Mouse (Mus musculus) mature B cell (primary cell): ENCODE data around the gene Pafah1b2.

Experiments used
- in situ Hi-C: fragments of 300-500 bp; cut with MboI; formaldehyde crosslinking; loops from 2 replicates; pipeline ENCODE4 v1.14.3; 2019

Gene Pafah1b2

GRCm38 (mm10) chr9:46012091-46013008, at the start of gene Pafah1b2, which contains the start of gene Sik3:
Gene Pafah1b2 (minus strand): TSS chr9:46012690.
Gene Sik3 (plus strand): TSS chr9:46012820.
- in situ Hi-C loops = no loop called here

DNA sequence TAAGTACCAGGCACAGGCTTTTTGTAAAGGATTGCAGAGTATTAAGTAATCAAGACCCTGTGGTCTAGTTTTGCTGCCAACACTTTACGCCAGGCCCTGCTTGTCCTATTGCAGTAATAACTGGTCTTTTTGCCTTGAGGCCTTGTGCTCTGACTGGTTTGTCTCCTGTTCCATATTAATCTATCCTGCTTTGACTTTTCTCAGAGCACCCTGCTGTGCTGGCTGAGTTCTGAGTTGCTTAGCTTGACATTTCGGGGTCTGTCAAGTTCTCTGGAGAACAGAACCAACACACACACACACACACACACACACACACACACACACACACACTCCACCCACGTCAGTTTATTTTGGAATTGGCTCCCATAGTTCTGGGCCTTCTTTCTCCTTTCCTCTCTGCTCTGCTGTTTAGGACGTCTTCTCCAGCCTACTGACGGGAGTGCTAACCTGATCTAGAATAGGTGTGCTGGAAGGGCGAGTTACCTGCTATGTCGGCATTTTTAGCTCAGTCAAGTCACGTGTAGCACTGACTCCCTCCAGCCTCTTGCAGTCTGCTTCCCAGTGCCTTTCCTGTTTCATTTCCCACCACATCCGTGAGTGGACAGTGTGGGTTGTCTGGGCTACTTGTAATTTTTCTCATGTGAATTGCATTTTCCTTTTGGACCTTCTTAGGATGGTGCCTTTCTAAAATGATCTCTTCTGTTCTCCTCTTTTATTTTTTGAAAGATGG, 49.4 kb upstream of the Pafah1b2 start:
- in situ Hi-C loops = no loop called here

GRCm38 (mm10) chr9:46060249-46060648, 47.8 kb upstream of the Pafah1b2 start:
- in situ Hi-C loops = no loop called here

GRCm38 (mm10) chr9:46058065-46058464, 45.6 kb upstream of the Pafah1b2 start:
- in situ Hi-C loops = no loop called here

DNA sequence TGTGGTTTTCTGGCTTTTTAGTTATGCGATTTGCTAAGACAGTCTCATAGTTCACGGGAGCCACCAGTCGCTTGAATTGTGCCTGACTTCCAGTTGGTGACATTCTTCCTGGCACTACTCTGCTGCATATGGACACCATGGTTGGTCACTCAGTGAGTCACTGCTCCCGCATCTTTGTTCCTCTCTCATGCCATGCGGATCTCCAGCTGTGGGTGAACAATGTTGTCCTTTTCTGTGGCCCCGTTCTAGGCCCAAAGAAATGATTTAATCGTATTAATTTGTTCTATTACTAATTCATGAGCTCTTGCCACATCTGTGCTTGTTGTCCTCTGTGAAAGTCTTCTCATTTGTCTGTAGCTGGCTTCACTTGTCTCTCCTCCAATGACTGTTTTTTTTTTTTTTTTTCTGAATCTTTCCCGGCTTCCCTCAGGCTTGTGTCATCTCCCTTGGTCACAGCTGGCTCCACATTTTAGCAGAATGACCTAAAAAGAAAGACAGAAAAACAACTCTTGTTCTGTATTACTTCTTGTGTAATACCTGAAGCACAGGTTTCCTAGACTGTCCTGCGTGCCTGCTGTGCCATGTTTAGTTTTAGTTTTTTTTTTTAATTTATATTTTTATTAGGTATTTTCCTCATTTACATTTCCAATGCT, 40.6 kb upstream of the Pafah1b2 start:
- in situ Hi-C loops = no loop called here

DNA sequence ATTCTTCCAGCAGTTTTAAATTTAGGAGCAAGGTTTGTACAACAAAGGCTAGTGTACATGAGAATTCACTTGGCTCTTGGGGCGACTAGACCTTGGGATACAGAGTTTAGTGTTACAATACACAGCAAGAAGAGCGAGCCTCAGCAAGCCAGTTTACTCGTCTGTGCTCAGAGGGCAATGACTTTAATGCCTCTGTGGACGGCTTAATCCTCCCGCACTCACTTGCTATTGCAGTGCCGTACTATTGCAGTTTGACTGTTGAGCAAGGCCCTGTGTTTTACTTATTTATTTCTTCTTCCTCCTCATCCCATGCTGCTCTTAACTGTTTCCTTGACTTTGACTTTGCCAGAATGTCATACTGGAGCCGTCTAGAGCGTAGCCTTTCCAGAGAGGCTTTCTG, 37.7 kb upstream of the Pafah1b2 start:
- in situ Hi-C loops = no loop called here

- in situ Hi-C loops = no loop called here
These were observed 37.0 kb upstream of the Pafah1b2 start for GRCm38 (mm10) chr9:46049525-46049924.

DNA sequence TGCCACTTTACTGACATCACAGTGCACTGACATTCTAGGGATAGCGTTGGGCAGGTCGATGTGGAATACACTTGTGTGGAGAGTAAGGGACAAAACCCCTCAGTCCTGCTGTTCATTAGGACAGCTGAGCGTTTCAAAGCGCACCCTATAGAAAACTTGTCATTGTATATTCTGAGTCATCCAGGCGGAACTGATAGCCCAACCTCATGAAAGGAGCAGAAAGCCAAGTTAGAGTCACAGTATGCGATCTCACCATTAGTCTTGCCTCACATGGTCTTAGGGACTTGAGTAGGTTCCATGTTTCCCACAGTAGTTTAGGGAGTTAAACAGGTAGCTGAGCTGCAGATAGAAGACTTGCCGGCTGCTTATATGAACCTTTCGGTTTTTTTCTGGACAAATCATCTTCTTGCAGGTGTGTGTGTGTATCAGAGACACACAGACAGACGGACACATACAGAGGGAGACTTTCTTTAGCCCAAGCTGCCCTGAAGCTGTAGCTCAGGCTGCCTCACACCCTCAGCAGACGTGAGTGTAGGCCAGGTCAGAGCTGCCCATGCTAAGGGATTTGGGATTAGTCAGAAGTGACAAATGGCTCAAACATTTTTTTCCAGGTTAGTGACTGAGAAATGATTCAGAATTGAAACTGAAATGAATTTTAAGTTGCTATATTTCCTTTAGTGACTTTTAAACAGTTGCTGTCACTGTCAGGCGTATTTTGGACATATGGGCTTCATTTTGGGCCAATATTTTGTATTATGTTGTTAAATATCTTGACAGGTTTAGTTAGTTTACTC, 34.4 kb upstream of the Pafah1b2 start:
- in situ Hi-C loops = no loop called here

DNA sequence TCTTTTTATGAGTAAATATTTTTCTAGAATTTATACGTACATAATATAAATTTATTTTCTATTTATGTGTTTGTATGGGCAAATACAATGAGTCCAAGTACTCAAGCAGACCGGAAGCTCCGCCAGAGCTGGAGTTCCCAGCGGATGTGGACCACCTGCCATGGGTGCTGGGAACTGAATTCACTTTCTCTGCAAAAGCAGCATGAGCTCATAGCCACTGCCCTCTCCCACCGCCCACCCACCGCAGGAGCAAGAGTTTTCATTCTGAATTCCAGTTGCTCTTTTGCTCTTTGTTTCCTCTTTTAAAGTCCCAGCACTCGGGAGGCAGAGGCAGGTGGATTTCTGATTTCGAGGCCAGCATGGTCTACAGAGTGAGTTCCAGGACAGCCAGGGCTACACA, 31.1 kb upstream of the Pafah1b2 start:
- in situ Hi-C loops = no loop called here

DNA sequence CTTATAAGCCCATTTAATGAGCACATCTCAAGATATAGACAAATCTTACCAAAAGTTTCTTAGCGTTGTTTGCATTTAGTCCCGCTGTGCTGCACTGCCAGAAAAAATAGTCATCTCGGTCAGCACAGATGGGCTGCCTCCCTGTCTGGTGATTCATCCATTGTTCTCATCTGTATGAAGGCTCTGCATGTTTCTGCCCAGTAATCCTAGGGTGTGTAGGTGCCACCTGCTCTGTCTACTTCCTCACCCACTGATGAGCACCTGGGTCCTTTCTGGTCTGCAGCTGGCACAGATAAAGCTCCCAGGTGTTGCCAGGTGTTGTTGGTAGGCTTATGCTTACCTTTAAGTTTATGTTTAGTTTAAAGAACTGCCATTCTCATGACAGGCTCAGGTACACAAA, 29.9 kb upstream of the Pafah1b2 start:
- in situ Hi-C loops = no loop called here

- in situ Hi-C loops = no loop called here
These were observed 28.7 kb upstream of the Pafah1b2 start for GRCm38 (mm10) chr9:46041186-46041585.

DNA sequence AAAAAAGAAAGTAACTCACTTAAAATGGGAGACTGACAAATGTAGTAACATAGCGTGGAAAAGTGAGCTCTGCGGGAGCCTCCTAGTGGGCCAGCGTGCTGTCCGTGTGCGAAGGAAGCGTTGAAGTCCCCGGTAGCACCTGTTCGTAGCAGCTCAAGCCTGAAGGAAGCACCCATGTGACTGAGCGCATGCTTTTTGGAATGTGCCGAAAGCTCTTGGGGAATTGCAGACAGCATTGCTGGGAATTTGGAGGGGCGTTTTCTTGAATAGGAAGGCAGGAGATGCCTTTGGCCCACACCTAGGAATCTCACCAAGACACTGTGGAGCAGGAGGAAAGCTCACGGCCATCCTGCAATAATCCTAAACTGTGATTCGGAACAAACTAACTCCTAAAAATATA, 26.3 kb upstream of the Pafah1b2 start:
- in situ Hi-C loops = no loop called here

DNA sequence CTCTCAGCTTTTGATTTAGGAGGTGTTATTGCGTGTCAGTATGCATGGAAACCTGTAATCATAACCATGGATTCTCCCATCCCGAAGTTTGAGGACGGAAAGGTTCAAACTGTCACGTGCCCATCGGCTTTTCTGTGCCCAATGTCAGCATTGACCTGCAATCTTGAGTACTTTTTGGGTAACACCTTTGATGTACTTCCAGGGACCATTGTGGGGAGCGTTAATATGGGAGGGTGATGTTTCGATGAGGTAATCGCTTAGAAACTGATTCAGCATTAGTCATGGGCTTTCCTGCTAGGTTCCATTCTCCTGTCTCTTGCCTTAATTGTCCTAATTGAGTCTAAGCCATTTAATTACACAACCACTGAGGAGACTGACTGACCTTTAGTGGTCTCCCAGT, 24.4 kb upstream of the Pafah1b2 start:
- in situ Hi-C loops = no loop called here

DNA sequence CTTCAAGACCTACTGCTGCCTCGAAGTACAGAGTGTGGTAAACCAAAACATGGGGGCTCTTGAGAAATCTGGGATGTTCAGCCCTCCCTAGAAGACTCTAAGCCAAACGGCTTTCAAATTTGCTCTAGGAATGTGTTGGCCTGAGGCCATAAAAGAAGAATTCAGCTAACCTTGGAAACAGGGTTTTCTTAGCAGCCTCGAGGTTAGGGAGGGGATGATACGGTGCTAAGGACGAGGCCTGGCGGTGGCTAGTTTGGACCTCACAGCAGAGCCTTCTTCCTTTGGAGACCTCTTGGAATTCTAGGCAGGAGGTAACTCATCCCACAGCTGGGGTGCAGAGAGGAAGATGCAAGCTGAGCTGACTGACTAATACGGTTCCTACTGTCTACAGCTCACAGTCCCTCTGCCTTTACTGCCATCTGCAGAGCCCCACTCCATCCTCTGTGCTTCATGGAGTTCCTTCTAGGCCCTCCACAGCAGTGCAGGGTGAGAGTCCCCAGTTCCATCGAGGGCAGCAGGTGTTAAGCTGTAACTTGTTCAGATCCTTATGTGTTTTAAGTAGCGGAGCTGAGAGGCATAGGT, 22.9 kb upstream of the Pafah1b2 start:
- in situ Hi-C loops = no loop called here

- in situ Hi-C loops = no loop called here
These were observed 21.4 kb upstream of the Pafah1b2 start for GRCm38 (mm10) chr9:46033862-46034261.

DNA sequence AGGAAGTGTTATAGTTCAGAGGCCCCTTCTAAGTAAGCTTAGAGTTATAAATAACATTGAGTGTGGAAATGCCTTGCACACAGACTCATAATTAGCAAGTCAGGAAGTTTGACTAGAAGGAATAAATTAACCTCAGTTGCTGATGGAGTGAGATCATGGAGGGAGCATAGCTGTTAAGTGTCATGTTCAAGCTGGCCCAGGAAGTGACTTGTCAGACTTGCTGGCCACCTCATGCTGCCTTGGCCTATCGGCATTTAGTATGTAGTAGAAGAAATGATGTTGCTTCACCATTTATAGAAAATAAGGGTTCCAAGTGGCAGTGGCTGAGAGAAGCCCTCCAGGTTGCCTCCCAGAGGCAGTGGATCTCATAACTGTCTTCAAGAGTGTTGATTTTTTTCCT, 20.6 kb upstream of the Pafah1b2 start:
- in situ Hi-C loops = no loop called here

GRCm38 (mm10) chr9:46032190-46032589, 19.7 kb upstream of the Pafah1b2 start:
- in situ Hi-C loops = no loop called here

- in situ Hi-C loops = no loop called here
These were observed 18.5 kb upstream of the Pafah1b2 start for GRCm38 (mm10) chr9:46030968-46031367.

DNA sequence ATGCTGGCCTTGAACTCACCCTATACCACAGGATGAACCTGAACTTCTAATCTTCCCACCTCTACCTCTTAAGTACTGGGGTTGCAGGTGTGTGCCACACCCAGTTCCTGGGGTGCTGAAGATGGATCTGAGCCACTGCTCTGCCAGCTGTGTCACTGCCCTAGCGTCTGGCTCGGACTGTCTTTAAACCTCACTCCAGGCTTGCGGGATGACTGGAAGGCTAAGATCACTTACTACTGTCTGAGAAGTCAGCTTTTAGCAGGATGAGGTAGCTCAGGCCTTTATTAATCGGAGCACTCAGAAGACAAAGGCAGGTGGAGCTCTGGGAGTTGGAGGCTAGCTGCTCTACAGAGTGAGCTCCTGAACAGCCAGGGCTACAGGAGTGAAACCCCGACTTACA, 17.7 kb upstream of the Pafah1b2 start:
- in situ Hi-C loops = no loop called here

GRCm38 (mm10) chr9:46029534-46029933, 17.0 kb upstream of the Pafah1b2 start:
- in situ Hi-C loops = no loop called here

- in situ Hi-C loops = no loop called here
These were observed 15.5 kb upstream of the Pafah1b2 start for GRCm38 (mm10) chr9:46027994-46028393.
